Mouse (Mus musculus) heart, adult 8-10 months (tissue): ENCODE data around the gene Gpr153. TPM values are rescaled to one million over a fixed set of nuclear protein-coding genes. Genes with fewer than 3 reads are reported as not detected.

Source experiments
- DNase-seq: peaks from one replicate; pipeline ENCODE4 v3.0.0; 2022; ENCODE audit warnings: low spot score
- total RNA-seq, 4 experiments: library from RNA; stranded (reverse); gene quantifications; 2 replicates each; pipeline ENCODE4 v1.2.4; 2022

Gene Gpr153
- total RNA-seq, 4 experiments from 2014 or later: 5.6 to 11.9 (median 9.8) TPM

DNA sequence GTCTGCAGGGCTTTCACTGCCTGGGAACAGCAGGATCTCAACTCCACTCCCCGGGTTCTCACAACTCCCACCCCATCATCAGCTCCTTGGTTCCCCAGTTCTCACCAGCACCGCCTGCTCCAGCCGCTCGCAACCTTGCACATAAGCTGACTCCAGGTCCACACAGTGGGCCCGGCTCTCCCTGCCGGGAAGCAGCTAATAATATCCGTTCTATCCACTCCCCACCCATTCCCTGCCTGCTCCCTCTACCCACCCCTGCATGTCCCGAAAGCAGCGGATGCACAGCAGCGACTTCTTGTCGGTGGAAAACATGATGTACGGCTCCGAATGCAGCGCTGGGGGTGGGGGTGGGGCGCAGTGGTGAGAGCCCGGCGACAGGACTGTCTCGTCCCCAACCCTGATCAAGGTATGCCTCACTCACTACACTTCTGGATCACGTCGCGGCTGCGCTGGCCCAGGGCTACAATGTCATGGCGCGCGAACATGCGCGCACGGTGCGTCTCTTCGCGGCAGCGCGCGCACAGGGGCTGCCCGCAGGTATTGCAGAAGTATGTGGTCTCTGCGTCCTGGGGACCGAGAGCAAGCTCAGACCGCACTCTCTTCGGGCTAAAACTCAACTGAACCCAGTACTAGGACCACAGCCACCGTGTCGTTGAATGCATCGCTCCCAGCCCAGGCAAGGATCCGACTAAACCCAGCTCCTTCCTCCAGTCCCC, 41.6 kb downstream of the Gpr153 start:
- no peak for DNase-seq

GRCm38 (mm10) chr4:152317631-152318033, 43.6 kb downstream of the Gpr153 start:
- DNase-seq: no peak

DNA sequence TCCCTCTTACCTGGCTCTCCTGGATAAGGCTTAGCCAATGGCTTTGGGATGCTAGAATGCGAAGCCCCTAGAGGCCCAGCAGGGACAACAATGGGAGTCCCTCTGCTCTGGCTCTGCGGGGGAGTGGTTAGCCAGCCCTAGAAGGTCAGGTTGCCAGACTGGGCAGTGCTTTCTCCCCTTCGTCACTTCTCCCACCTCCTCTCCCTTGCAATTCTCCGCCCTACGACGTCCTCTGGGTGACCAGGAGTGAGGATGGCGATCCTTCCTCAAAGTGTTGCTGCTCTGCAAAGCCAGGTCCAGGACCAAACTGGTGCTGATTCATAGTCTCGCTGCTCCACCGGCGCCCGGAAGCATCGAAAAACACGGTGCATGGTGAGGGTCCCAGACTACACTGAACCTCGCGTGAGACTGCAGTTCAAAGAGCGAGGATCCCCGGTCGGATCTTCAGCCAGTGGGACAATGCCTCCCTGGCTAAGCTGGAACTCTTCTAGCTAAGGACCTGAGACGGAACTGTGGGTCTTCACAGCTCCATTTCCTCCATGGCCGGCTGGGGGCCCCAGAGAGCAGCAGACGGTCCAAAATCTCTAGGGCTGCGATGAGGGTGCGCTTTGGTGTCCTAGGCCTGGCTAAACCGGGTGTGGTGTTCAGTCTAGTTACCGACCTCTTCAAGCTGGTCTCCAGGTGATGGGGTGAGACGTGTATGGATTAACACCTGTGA, 44.6 kb downstream of the Gpr153 start, which contains the start of gene Rnf207:
Rnf207 (minus strand) TSS at position 477 of the 718 bp plus-strand sequence.
- peak; percentile 58 for DNase-seq

- no peak for DNase-seq
These were observed 47.4 kb downstream of the Gpr153 start for GRCm38 (mm10) chr4:152321464-152321863.

- no peak for DNase-seq
These were observed 50.9 kb downstream of the Gpr153 start for GRCm38 (mm10) chr4:152324641-152325562.

GRCm38 (mm10) chr4:152325574-152326411, 51.8 kb downstream of the Gpr153 start, which contains the start of gene Rpl22:
Gene Rpl22, plus strand, starts transcription at chr4:152325742.
- DNase-seq: peak; percentile 96

DNA sequence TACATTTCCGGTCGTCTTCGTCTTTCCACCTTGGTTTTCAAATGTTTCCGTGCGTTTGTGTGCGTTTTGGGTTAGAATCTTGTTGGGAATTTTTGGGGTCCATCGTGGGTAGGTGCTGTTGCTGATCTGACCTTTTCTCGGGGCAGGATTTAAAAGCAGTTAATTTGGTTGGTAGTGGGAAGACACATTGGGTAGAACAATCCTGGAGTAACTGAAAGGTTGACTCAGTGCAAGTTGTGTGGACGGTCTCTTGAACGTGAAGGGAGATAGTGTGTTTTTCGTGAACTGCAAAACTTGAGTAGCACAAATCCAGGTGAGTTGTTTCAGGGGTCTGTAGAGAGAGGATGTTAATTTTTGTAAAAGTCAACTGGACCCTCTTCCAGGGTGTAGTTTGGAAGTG, 52.5 kb downstream of the Gpr153 start:
- DNase-seq: no peak

- DNase-seq: no peak
These were observed 54.7 kb downstream of the Gpr153 start for GRCm38 (mm10) chr4:152328691-152329090.

DNA sequence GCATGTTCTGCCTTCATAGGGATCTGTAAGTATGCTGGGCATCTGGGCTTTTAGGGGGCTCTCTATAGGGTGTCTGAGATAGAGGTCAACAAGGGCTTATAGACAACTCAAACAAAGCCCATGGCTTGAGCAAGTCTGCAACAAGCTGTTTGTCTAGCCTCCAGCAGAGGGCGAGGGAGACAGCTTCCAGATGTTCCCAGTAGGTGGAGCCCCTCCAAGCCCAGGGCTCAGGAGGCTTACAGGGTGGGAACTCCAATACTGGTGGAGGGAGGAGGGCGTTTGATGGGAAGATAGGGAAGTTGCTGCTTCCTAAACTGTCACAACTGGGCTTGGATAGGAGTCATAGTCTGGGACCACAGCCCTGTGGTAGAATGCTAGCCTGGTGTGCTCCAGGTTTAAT, 58.9 kb downstream of the Gpr153 start:
- DNase-seq: peak; percentile 68

GRCm38 (mm10) chr4:152333587-152333986, 59.6 kb downstream of the Gpr153 start:
- no peak for DNase-seq

Other genes with a start within 250 kb of the Gpr153 start
- gene Zbtb48, start 246.6 kb upstream of the Gpr153 start, total RNA-seq: 1 to 10 TPM; 3.8 to 5.7 (median 5.0) TPM
- gene Tas1r1, start 235.7 kb upstream of the Gpr153 start, total RNA-seq: not detected
- 10 to 100 TPM in 1 of 4 experiments, 1 to 10 TPM in 3; 8.3 to 10.0 (median 9.4) TPM for gene Nol9, start 234.9 kb upstream of the Gpr153 start, total RNA-seq
- gene Plekhg5, start 201.7 kb upstream of the Gpr153 start, total RNA-seq: 10 to 100 TPM; 11.9 to 15.0 (median 14.3) TPM
- 1 to 10 TPM; 1.1 to 3.2 (median 1.8) TPM for gene Tnfrsf25, start 158.3 kb upstream of the Gpr153 start, total RNA-seq
- 1 to 10 TPM; 2.6 to 3.5 (median 3.0) TPM for gene Espn, start 121.9 kb upstream of the Gpr153 start, total RNA-seq
- gene Hes2, start 115.4 kb upstream of the Gpr153 start, total RNA-seq: not detected
- gene Acot7, start 96.1 kb upstream of the Gpr153 start, total RNA-seq: 10 to 100 TPM; 63.9 to 80.9 (median 69.3) TPM
- not detected for gene Hes3, start 17.4 kb downstream of the Gpr153 start, total RNA-seq
- 10 to 100 TPM; 25.2 to 36.4 (median 30.6) TPM for gene Icmt, start 23.0 kb downstream of the Gpr153 start, total RNA-seq
- gene Rnf207, start 44.8 kb downstream of the Gpr153 start, total RNA-seq: 10 to 100 TPM; 29.1 to 63.4 (median 46.1) TPM
- gene Rpl22, start 51.5 kb downstream of the Gpr153 start, total RNA-seq: 100 to 1,000 TPM; 266 to 327 (median 276) TPM
- under 1 TPM; 0.19 to 0.59 (median 0.27) TPM for gene Chd5, start 64.4 kb downstream of the Gpr153 start, total RNA-seq
- gene Nphp4, start 202.5 kb downstream of the Gpr153 start, total RNA-seq: 1 to 10 TPM in 2 of 4 experiments, under 1 TPM in 2; 0.82 to 1.2 (median 1.0) TPM
- 1 to 10 TPM; 2.1 to 4.5 (median 3.1) TPM for gene Kcnab2, start 203.6 kb downstream of the Gpr153 start, total RNA-seq